Mouse (Mus musculus) ES-Bruce4 (cell line): ENCODE data around the gene Pdia6.

Experiments
- CTCF ChIP-seq: IDR thresholded peaks from one replicate; pipeline ENCODE4 v1.8.1; 2011; ENCODE audit warnings: low read depth, low read length
- EP300 ChIP-seq: IDR thresholded peaks from 2 replicates; pipeline ENCODE4 v1.6.1; 2011; ENCODE audit warnings: low read depth, low read length; ENCODE audit not compliant: insufficient read depth
- POLR2A ChIP-seq: IDR thresholded peaks from one replicate; pipeline ENCODE4 v1.8.1; 2011; ENCODE audit warnings: low read length; ENCODE audit not compliant: insufficient read depth

DNA sequence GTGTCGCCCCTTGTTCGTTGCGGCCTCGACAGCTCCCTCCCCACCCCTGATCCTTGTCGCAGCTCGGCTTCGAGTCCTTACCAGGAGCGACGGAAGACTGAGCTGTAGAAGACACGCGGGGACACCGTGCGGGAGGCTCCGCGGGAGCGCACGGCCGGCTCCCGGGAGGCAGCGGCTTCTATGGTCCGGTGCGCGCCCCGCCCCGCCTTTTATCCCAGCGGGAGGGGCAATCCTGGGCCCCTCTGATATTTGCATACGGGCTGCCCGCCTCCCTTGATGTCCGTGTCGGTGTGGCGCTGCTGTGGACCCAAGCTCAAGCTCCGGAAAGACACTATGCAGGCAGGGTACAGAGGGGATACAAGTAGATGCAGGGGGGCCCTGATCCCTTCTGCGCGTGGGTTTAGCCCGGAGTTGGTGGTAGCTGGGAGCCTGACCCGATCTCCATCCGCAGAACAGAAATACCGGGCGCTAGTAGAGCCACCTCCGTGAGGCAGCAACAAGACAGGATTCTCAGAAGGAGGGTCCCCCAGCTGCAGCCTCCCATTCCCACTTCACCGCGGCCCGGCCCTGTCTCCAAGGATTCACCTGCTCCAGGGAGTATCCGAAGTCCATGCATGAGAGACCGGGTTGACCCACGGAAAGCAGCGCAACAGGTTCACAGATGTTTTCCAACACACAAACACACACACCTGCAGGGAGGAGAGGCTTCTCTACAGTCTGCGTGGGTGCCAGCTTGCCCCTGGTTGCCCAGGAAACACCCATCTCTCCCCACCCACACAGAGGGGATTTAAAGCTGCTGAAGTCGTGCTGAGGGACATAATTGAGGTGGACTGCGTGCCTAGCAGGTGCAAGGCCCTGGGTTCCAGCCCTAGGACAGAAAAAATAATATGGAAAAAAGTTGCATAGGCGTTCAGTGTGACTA lies 58.5 kb downstream of the Pdia6 start:
- no peak for TF ChIP-seq POLR2A
- no peak for TF ChIP-seq CTCF
- TF ChIP-seq EP300, result no peak
